Mouse (Mus musculus) thymus, postnatal 36 days (tissue): ENCODE data around the gene Napb.
"Not testable (repeated sequence)": the region's sequence is repeated elsewhere in the genome, so short reads cannot be mapped to it uniquely, and the experiment has no call there.

Experiments used
- DNase-seq, 2 experiments: peaks; one replicate each; pipeline ENCODE4 v3.0.0; 2022; ENCODE audit warnings: mixed read lengths in 2 of 2

Gene Napb

DNA sequence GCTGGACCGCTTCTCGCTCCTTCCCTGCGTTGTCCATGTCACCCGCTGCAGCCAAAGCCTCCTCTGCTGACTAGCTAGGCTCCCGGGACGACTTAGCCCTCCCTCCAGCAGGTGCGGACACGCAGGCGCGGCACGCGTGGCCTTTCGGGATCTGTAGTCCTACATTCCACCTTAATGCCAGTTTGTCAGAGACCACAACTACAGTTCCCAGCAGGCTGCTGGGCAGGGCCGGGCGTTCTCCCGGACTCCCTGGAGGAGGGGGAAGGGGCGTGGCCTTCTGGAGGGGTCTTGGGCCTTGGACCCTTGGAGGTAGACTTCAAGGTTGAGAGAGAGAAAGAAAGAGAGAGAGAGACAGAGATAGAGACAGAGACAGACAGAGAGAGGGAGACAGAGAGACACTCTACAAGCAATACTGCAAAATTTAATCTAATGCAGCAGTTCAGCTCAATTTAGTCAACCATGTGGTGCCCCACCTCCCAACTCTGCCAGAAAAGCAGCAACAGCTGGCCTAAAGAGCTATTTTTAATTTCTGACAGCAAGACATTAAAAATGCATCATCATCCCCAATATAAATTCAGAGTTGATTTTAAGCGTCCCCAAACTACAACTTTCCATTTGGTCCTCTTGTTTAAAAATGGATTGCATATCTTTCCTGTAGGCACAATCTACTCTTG lies at the start of gene Napb:
Gene Napb, minus strand, starts transcription at position 141 of the 674 bp plus-strand sequence.
- peak; percentile 79 to 86 for DNase-seq

DNA sequence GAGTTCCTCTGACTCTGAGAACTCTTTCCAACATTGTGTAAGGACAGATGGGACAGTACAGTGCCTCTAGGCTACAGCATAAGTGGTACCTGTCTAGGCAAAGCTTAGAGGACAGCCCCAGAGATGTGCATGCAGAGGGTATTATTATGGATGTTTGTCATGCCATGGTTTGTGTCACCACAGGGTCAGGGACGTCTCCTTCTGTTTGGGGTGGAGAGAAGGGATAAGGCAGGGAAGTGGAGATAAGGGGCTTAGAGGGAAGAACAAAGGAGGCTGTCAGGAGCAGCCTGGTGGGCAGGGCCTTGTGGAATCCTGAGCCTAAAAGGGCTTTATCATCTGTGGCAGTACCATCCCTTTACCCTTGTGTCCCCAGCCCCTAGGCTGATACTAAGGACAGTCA lies 49.4 kb upstream of the Napb start, which contains the start of gene 8030411F24Rik:
Gene 8030411F24Rik, plus strand, starts transcription at position 301 of the 400 bp plus-strand sequence.
- DNase-seq: no peak

DNA sequence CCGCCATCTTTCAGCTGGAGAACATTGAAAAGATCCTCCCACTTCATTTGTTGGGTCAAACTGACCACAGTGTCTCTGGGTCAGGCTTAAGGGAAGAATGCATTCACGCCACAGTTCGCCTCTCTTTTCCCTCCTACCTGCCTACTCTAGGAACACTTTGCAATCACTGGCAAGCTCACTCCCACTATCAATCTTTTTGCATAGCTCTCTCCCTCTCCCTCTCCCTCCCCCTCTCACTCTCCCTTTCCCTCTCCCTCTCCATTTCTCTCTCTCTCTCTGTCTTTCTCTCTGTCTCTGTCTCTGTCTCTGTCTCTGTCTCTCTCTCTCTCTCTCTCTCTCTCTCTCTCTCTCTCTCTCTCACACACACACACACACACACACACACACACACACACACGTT lies 39.1 kb upstream of the Napb start, which contains the start of gene Cst11:
Gene Cst11, minus strand, starts transcription at position 101 of the 400 bp plus-strand sequence.
- not testable (repeated sequence) for DNase-seq

DNA sequence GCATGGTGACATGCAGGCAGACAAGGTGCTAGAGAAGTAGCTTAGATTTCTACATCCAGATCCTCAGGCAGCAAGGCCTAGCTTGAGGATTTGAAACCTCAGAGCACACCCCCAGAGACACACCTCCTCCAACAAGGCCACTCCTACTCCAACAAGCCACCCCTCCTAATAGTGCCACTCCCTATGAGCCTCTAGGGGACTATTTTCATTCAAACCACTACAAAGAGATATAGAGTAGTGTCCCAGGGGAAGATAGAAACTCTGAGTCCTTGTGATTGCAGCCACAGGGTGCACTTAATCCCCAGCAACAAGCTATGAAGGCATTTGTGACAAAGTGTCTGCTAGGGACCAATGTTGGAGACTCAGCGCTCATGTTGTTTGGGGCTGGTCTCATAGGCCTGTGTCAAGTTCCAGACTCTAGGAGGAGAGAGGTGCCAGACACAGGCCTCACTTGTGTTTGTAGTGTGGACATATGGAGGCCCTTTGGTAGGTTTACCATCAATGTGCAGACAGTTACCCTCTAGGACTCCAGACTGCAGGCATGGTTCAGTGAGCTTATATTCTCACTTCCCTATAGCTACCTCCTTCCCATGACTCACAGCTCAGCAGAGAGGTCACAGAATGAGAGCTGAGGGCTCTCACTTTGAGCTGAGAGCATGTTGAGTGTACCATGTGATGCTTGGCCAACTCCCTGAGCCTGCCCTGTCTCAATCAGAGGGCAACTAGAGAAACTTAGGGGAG lies 31.6 kb upstream of the Napb start:
- no peak for DNase-seq

DNA sequence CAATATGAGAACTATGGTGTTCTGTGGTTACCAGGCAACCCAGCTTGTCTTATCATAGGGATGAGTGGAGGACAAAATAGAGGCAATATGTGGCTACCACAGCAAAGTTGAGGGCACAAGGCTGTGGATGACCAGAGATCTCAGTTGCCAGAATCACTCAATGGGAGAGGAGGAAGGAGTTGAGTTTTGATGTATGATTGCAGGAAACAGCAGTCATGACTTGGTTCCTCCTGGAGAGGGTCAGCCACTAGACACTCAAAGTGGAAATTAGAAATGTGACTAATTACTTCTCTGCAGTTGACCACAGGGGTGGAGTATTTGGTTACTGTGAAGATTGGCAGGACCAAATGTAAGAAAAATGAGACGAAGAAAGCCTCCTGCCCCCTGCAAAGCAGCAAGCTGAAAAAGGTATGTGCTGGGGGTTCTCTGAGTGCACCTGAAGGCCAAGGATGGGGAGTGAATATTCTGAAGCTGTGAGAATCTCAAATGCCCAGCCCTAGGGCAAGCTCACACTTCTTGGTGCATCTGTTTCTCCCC lies 22.1 kb upstream of the Napb start:
- DNase-seq: no peak

DNA sequence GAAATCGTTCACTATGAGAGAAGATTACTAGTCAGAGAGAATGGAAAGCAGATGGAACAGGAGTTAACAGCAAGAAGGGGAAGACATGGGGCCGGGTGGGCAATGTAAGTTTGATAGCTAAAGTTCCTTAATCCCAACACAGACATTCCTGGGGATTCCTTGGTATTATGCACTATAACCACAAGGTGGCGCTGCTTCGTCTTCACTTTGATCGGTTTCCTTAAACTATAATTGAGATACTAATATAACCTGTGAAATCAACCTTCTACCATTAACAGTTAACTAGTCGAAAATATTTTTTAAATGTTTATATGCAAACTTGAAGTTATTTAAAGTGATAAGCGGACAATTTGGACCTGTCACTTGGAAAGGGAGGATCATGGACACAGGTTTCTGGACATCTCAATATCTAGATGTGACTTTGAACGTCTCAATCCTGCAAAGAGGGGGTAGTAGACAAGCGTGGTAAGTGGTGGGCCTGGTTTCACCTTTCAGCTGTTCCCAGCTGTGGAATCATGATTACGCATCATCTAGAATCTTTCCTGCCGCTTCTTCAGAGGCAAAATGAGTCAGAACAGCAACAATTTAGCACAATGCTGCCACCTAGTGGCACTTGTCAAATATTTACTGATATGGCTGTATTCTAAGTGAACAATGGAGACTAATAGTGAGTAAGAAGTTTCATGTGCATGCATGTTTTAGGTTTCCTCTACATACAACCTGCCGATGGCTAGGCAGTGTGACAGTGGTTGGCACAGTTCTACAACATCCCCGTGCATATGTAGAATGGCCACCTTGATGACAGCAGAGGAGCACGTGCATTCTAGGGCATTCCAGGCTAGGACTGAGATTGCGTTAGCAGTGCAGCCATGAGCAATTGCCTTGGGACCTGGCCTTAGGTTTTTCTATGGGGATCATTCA lies 19.9 kb upstream of the Napb start:
- peak; percentile 26 to 36 for DNase-seq

DNA sequence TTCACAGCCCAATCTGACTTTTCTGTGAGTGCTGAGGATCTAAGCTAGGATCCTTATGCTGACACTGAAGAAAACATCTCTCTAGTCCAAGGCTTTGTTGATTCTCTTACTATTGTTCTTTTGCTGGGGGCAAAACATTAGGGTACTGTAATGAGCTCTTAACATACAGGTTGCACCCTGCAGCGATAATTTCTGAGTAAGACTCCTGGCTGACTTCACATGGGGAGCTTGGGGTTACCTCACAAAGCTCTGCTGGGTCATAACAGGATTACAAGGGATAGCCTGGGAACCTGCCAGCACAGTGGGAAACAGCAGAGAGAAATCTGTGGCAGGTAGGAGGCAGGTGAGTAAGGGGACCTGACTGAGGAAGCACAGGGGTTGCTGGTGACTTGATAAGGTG lies 17.8 kb upstream of the Napb start, which contains the start of gene Cstl1:
Gene Cstl1, plus strand, starts transcription at position 301 of the 400 bp plus-strand sequence.
- DNase-seq: no peak

DNA sequence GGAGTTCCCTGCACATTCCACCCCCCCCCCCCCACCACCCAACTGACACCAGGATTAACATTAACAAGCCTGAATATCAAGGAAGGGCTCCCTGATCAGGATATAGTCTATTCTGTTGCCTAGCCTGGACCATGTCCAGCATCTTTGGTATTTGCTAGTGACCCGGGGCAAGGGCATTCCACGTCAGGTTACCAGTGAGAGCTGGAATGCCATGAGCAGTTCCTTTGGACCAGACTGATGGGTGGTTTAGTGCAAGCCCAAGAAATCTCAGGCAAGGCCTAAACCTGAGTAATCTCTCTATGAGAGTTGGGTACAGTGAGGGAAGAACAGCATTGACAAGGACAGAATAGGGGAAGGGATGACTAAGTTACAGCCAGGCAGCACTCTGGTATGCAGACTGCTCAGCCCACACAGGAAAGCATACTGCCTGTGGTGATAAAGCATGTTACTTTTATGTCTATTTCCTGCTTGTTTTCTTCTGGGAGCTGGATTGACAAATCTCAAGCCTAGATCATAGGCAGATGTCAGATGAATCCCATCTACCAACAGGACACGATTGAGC lies 11.7 kb upstream of the Napb start:
- no peak for DNase-seq

DNA sequence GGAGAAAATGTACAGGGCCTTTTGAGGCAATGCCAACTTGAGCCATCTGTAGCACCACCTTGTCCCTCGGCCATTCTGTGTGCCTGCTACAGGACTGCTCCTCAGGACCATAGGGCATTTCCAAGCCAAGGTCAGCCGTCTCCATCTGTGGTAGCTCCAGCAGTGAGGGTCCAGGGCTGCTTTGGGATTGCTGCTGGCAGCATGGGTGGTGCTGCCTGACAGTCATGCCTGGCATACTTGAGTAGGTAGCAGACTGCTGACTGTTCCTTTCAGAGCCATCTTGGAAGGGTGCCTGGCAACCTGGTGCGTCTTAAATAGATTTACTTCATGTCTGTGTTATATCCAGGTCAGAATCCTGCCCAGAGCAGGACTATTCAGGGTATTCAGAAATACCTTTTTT lies 10.7 kb upstream of the Napb start:
- no peak for DNase-seq

DNA sequence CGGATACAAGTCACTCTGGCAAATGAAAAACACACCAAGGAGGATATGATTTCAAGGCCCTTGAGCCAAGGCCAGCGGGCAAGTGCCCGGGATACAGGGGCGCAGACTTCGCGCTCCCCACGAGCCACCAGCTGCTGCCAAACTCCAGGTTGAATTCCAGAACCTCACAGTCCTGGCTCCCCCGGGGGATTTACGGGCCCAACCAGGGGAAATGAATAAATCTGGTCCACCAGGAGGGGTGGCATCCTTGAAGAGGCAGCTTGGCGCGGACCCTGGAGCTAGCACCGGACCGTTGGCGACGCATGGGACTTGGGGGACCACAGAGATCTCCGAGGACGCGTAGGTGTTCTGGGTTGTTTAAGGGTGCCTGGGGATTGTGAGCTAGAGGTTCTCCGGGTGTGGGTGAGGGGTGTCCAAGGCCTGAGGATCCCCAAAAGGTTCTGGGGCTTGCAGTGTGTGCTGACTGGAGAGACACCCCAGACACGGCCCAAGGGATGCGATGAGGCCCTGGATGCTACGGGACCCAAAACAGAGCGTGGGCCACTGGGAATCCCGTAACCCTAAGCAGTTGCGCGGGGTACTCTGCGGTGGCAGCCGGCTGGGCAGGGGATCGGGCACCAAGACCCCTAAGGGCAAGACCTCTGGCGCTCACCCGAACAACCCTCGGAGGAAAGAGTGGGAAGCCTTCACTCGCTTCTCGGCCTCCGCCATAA lies 497 bp downstream of the Napb start:
- peak in 1 of 2 experiments; percentile 5 for DNase-seq

DNA sequence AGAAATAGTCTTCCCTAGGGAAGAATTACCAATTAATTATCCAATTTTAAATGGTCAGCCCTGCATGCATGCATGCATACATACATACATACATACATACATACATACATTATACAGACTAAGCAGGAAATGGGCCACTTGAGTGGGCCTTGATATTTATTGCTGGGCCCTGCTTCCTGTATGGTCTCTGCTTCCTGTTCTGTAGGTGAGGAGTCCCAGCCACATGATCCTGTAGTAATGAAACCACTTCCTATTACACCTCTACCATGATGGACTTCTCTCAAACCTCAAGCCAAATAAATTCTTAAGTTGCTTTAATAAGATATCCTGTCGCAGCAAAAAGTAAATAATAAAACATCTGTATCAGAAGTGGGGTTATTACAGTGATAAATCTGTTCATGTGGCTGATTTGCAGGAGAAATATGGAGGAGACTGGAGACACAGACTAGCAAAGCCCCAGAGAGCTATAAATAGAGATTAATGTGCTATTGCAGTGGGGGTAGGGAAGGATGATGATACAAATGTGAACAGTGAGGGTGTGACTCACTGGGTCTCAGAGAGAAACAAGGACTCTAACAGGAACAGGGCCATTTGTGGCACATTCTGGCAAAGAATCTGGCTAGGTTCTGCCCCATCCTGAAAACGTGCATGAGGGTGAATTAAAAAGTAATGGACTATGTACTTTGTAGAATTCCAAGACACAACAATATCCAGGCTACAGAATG lies 12.8 kb downstream of the Napb start:
- DNase-seq: no peak

DNA sequence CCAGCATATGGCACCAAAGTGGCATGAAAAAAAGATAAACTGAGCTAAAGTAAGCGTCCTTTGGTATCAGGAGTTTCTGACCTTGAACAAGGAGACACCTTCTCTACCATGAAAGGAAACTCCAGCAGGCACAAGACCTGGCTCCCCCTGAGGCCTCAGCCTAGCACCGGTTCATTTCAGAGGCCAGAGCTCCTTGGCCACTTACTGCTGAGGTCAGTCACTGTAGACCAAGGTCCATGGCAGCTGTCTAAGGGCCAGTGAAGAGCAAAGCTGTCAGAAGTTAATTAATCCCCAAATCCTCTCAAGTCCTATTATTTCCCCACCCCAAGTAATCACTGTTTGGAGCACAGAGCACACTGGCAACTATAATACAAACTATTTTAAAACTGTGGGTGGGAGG lies 15.2 kb downstream of the Napb start:
- DNase-seq: no peak

DNA sequence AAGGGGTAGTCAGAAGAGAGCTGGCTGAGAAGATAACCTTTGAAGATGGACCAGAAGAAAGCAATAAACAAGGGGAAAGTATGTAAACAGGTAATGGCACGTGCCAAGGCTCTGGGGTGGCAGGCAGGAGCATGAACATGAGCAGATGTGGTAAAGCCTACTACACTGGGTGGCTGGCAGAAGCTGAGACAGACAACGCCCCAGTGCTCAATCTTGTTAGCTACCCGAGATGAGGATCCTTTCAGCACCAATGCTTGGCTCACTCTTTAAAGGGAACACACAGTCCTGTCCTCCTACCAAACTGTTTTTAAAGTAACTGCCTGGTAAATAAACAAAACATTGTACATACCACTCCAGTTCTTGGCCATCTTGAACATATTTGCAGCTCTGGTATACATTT lies 19.9 kb downstream of the Napb start:
- no peak for DNase-seq

DNA sequence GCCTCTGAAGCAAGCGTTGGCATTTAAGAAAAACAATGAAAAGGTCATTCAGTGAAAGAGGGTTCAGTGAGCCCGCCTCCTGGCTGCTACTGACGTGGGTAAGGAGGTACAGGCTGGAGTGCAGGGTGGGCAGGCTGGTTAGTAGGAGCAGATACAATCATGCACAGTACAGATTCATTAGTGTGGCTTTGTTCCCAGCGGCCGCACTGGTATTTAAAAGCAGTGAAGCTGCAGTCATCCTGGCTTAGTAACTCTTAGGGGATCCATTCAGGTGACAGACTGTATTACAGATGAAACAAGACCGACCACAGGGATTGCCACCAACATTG lies 25.1 kb downstream of the Napb start:
- no peak for DNase-seq

DNA sequence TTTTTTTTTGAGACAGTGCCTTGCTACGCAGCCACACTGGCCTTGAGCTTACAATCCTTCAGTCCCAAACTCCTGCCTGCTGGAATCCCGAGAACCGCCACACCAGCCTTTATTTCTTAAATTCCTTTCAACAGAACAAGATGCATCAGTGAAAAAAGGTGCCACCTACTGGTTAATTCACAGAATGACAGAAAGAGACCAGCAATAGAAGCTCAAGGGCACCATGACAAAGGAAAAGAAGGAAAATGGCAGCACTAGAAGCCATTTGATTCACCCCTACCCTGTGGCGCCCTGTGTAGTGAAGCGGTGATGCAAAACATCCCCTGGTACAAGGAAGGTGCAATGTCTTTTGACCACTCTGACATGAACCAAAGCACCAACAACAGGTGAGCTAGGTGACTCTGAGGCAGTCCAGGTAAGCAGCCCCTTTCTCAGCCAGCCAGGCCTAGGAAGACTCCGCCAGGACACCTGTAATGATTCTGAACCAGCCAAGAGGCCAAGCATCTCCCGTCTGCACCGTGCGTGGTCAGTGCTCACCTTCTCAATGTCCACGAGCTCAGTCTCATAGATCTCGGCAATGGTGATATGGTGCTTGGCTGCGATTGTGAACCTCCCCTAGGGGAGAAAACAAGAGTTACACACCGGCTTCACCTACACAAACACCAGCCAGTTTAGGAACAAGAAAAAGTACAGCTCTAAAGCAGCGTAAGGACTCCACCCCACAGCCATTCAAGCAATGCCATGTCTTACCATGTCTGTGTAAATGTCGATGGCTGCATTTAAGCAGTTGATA lies 25.7 kb downstream of the Napb start:
- DNase-seq: no peak

DNA sequence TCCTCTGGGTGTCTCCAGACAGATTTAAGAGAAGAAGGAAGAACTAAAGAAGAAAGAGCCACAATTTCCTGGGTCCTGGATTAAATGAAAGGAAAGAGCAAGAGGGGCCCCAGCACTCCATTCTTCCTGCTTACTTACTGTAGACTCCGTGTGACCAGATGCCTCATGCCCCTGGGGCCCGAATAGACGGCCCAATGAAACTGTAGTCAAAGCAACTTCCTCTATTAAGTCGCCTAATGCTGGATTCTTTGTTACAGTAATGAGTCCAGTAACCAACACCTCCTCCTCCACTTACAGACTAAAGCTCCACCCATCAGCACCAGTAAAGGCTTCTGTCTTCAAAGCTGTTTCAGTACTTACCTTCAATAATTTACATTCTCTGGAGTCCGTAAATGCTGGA lies 33.7 kb downstream of the Napb start:
- no peak for DNase-seq

DNA sequence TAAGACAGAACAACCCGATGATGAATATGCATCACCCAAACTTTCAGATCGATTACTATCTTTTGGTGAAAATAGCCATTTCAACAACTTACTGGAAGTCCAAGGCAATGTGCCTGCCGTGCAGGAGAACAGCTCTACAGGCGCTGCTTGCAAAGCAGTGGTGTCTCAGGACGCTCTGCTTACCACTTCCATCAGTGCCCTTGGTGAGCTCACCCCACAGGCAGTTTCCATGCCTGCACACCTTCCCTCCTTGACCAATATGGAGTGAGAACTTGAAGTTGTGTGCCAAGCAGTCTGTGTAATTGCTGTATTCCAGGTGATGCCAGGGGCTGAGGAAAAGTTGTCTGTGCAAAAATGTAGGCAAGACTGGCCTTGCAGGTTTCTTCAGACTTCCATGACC lies 41.5 kb downstream of the Napb start:
- DNase-seq: no peak

DNA sequence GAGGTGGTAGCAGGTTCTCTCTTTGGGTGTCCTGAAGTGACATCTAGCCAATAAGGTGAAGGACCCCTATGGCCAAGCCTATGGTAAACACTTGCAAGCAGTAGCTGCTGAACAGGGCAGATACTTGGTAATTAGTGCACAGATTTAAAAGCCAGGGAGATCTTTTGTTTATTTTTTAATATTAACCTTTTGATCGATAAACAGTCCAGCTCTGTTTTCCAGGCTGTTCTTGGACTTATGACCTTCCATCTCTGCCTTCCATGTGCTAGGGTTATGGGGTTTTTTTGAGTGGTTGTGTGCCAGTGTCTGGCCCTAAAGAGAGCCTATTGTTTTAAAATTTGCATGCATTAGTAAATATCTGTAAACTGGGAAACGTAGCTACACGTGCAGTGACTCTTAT lies 42.0 kb downstream of the Napb start:
- DNase-seq: no peak

DNA sequence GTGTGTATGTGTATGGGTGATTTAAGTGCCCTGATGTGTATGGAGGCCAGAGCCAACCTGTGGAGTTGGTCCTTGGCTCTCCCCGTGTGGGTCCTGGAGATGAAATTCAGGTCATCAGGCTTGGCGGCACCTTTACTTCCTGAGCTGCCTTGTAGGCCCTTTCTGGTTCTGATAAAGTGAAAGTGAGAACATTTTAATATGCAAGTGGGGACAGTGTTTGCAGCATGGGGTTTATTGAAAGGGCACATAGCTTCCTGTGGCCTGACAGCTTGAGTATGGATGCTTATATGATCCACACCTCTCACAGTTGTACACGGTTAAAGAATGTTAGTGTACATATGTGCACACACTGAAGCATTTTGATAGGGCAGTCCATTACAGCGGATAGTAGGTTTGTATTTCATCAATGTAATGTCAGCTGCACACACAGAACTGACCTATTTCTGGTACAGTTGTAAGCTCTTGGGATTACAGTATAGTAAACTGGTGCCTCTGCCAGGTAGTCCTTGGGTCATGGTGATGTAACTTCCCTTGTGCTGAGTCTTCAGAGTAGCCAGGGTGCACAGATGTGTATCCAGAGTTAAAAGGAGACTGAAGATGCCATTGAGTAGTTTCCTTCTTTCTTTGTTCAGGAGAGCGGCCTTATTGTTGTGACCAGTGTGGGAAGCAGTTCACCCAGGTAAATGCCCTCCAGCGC lies 42.7 kb downstream of the Napb start:
- no peak for DNase-seq

DNA sequence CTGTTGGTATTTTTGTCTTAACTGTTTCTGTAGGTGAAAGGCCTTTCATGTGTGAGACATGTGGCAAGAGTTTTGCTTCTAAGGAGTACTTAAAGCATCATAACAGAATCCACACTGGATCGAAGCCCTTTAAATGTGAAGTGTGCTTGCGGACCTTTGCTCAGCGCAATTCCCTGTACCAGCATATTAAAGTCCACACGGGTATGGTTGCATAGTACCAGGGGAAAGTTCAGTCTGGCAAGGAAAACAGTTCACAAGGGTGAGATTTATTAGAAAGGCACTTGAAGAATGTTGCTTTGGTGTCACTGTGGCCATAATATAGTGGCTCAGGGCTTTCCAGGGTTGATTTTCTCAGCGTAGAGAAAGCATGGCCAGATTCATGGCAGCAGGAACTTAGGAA lies 44.3 kb downstream of the Napb start:
- DNase-seq: no peak
